In genomic region chr4:154123553-154123952, GRCm38 (mm10) we compare ENCODE assay signal across 35 mouse cellular contexts. TPM values are rescaled to one million over a fixed set of nuclear protein-coding genes. Genes with fewer than 3 reads are reported as not detected.
"Had no signal": no experiment of that assay in that cellular context is flagged by ENCODE, and none has a peak within 500 bp of the region (broad histone marks: within the 10 kb centered on the region; RNA-seq: fewer than 3 reads in every experiment).

No protein-coding gene starts in this region.

- H3K4me2 ChIP-seq: limb, embryonic 12.5 days; limb, embryonic 13.5 days; limb, embryonic 15.5 days; liver, embryonic 11.5 days; liver, embryonic 12.5 days; liver, embryonic 13.5 days; liver, embryonic 15.5 days; lung, embryonic 14.5 days; lung, embryonic 15.5 days; midbrain, embryonic 11.5 days; midbrain, embryonic 12.5 days; midbrain, embryonic 13.5 days; midbrain, embryonic 15.5 days had no signal

- H3K9ac ChIP-seq: limb, embryonic 12.5 days; limb, embryonic 13.5 days; limb, embryonic 15.5 days; liver, embryonic 13.5 days; liver, embryonic 14.5 days; liver, embryonic 15.5 days; liver, postnatal 0 days; lung, embryonic 14.5 days; lung, embryonic 15.5 days; midbrain, embryonic 12.5 days; midbrain, embryonic 13.5 days; midbrain, embryonic 15.5 days had no signal

- H3K9me3 ChIP-seq: limb, embryonic 10.5 days; limb, embryonic 12.5 days; limb, embryonic 13.5 days; limb, embryonic 15.5 days; liver, embryonic 12.5 days; liver, embryonic 13.5 days; liver, embryonic 15.5 days; lung, embryonic 15.5 days; megakaryocyte, embryonic 14.5 days; midbrain, embryonic 10.5 days; midbrain, embryonic 12.5 days; midbrain, embryonic 13.5 days; midbrain, embryonic 15.5 days had no signal

- H3K36me3 ChIP-seq: limb, embryonic 10.5 days; limb, embryonic 12.5 days; limb, embryonic 13.5 days; limb, embryonic 15.5 days; liver, embryonic 12.5 days; liver, embryonic 13.5 days; liver, embryonic 15.5 days; lung, embryonic 15.5 days; midbrain, embryonic 10.5 days; midbrain, embryonic 12.5 days; midbrain, embryonic 13.5 days; midbrain, embryonic 15.5 days had no signal

- DNase-seq: left cerebral cortex, postnatal 4 days; liver; liver, embryonic 13.5 days; liver, postnatal 0 days; lung, adult 18-20 months; lung, adult 2 months; lung, embryonic 14.5 days; lung, postnatal 10 days; lung, postnatal 14 days; lung, postnatal 36 days; lung, postnatal 4 days; midbrain, embryonic 14.5 days had no signal

- H3K4me3 ChIP-seq: left cerebral cortex, adult 2 months; limb, embryonic 10.5 days; limb, embryonic 12.5 days; limb, embryonic 13.5 days; limb, embryonic 15.5 days; liver, embryonic 12.5 days; liver, embryonic 13.5 days; liver, embryonic 15.5 days; lung, embryonic 15.5 days; megakaryocyte, embryonic 14.5 days; midbrain, embryonic 10.5 days; midbrain, embryonic 12.5 days; midbrain, embryonic 13.5 days; midbrain, embryonic 15.5 days; myocyte had no signal

- H3K4me1 ChIP-seq: limb, embryonic 10.5 days; limb, embryonic 12.5 days; limb, embryonic 13.5 days; limb, embryonic 15.5 days; megakaryocyte, embryonic 14.5 days; midbrain, embryonic 12.5 days; midbrain, embryonic 13.5 days; midbrain, embryonic 15.5 days had no signal

- H3K27ac ChIP-seq: left cerebral cortex, adult 2 months; limb, embryonic 10.5 days; limb, embryonic 12.5 days; limb, embryonic 13.5 days; limb, embryonic 15.5 days; liver, embryonic 14.5 days; lung, embryonic 15.5 days; macrophage; midbrain, embryonic 10.5 days; midbrain, embryonic 12.5 days; midbrain, embryonic 13.5 days; midbrain, embryonic 15.5 days had no signal

- H3K27me3 ChIP-seq: lung, embryonic 15.5 days; midbrain, embryonic 15.5 days had no signal

RNA-seq across cellular contexts. Expression of gene Trp73, which starts 16.5 kb away (rescaled TPM):
- total RNA-seq: liver, adult 2 months; megakaryocyte progenitor cell, adult 5-6 weeks; megakaryocyte, adult 5-6 weeks; megakaryocyte-erythroid progenitor cell, adult 5-6 weeks; monocyte, adult 5-6 weeks had no signal
- polyA plus RNA-seq: liver, adult 2 months; liver, embryonic 13.5 days; liver, embryonic 15.5 days; liver, postnatal 0 days; macrophage; myocyte had no signal

RNA-seq across cellular contexts. Expression of gene Megf6, which starts 47.0 kb away (rescaled TPM):
- total RNA-seq: monocyte, adult 5-6 weeks had no signal
- polyA plus RNA-seq: macrophage, myocyte had no signal
